Mouse (Mus musculus) cortical plate, adult 2 months (tissue): ENCODE measurements around the gene Leo1.

Experiments used
- CTCF ChIP-seq: fragments of 200-500 bp; IDR thresholded peaks from 2 replicates; pipeline ENCODE4 v1.5.1; 2011; ENCODE audit warnings: mild to moderate bottlenecking, control low read depth, low read length; ENCODE audit not compliant: insufficient read depth; ENCODE audit errors: extremely low read depth
- POLR2A ChIP-seq: fragments of 200-500 bp; IDR thresholded peaks from 2 replicates; pipeline ENCODE4 v1.6.1; 2011; ENCODE audit warnings: mild to moderate bottlenecking, low read length, control low read depth; ENCODE audit not compliant: insufficient read depth; ENCODE audit errors: extremely low read depth

DNA sequence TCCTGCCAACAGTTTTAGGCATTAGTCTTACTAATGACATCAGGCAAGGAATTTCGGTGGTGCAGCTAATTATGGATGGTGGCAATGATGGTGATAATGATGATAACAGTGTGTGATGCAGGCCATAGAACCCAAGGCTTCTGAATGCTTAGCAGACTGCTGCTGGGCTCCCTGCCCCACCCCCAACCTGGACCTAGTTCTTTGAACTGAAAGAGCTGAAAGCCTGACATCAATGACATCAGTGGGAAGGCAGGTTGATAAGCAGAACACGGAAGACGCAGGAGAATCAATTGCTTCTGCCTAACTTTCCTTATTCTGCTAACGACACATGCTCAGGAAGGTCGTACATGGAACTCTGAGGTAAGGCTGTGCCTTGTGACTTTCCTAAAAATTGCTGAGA, 28.1 kb upstream of the Leo1 start:
- no peak for TF ChIP-seq CTCF
- TF ChIP-seq POLR2A, result no peak
